Mouse (Mus musculus): ENCODE data around the gene Srcap. TPM values are rescaled to one million over a fixed set of nuclear protein-coding genes. Genes with fewer than 3 reads are reported as not detected.

Srcap gene
- polyA plus RNA-seq, 1 experiment from 2014 or later: 18.4 TPM

DNA sequence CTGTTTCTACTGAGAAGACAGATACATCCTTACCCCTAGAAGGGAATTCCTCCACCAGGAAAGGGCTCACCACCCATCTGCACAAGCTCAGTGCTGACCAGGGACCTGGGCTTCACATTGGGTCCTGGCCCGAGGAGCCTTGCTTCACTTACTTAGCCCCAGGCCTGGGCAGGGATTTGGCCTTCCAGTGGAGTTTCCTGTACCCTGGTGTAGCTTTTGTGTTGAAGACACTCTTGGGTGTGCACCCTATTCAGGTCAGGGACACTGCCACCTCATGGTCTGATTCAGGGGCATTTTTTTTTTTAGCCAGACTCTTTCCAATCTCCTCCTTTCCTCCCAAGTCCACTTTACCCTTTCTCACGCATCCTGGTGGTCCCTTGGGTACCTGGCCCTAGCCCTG lies 91.1 kb downstream of the Srcap start:
- Histone ChIP-seq H3K27ac (ENCODE audit: low read length) (no peak overlapping the region), H3K4me2 (ENCODE audit: low read depth, low read length) (no peak overlapping the region), H3K9me3 (ENCODE audit: control insufficient read depth, low read length) (no peaks in the 10 kb centered on the region), H3K4me1 (ENCODE audit: control insufficient read depth, insufficient read depth, low read length) (no peaks in the 10 kb centered on the region), H3K27me3 (replicated peaks; ENCODE audit: control insufficient read depth, insufficient read depth, low read length) (no peaks in the 10 kb centered on the region), H3K9ac (ENCODE audit: low read depth, low read length) (no peak overlapping the region), H3K4me3 (ENCODE audit: low read length) (no peak overlapping the region), H3K36me3 (ENCODE audit: control insufficient read depth, insufficient read depth, low read length) (peaks cover 19% of the 10 kb centered on the region; the same call in 1 of the 2 replicates)
- ATAC-seq: no peak
- WGBS: 92% methylated on average over 2 of the region's 2 CpGs

- 87% methylated on average over 10 of the region's 10 CpGs for WGBS
- Histone ChIP-seq H3K4me2 (ENCODE audit: low read depth, low read length) (no peak overlapping the region), H3K27me3 (replicated peaks; ENCODE audit: control insufficient read depth, insufficient read depth, low read length) (no peaks in the 10 kb centered on the region), H3K36me3 (ENCODE audit: control insufficient read depth, insufficient read depth, low read length) (peaks cover 17% of the 10 kb centered on the region; the same call in 1 of the 2 replicates), H3K4me3 (ENCODE audit: low read length) (no peak overlapping the region), H3K27ac (ENCODE audit: low read length) (no peak overlapping the region), H3K9ac (ENCODE audit: low read depth, low read length) (no peak overlapping the region), H3K4me1 (ENCODE audit: control insufficient read depth, insufficient read depth, low read length) (no peaks in the 10 kb centered on the region), H3K9me3 (ENCODE audit: control insufficient read depth, low read length) (no peaks in the 10 kb centered on the region)
- ATAC-seq: no peak
Observed at GRCm38 (mm10) chr7:127604256-127604655, 92.5 kb downstream of the Srcap start.

- Histone ChIP-seq H3K9ac (ENCODE audit: low read depth, low read length) (no peak overlapping the region), H3K36me3 (ENCODE audit: control insufficient read depth, insufficient read depth, low read length) (peaks cover 29% of the 10 kb centered on the region), H3K27me3 (replicated peaks; ENCODE audit: control insufficient read depth, insufficient read depth, low read length) (no peaks in the 10 kb centered on the region), H3K27ac (ENCODE audit: low read length) (no peak overlapping the region), H3K4me3 (ENCODE audit: low read length) (no peak overlapping the region), H3K9me3 (ENCODE audit: control insufficient read depth, low read length) (no peaks in the 10 kb centered on the region), H3K4me2 (ENCODE audit: low read depth, low read length) (no peak overlapping the region), H3K4me1 (ENCODE audit: control insufficient read depth, insufficient read depth, low read length) (no peaks in the 10 kb centered on the region)
- ATAC-seq: no peak
- WGBS: 80% methylated on average over 6 of the region's 6 CpGs
Observed at GRCm38 (mm10) chr7:127607150-127607549, 95.4 kb downstream of the Srcap start.

Small RNAs within 50 kb of the gene (microRNA-seq; reads per million reads assigned to microRNA genes)
- gene Gm47278: not detected
- gene Mir7060: 0.68 reads per million

Other genes with a start within 250 kb of the Srcap start
- 187 and 224 TPM in 2 replicates for gene Sephs2, start 237.9 kb upstream of the Srcap start, polyA plus RNA-seq (2015; fragmentation: Nextera tagmentation; extraction: Ambion mirVana)
- 2.4 and 2.8 TPM in 2 replicates for gene Itgal, start 215.7 kb upstream of the Srcap start, polyA plus RNA-seq (2015; fragmentation: Nextera tagmentation; extraction: Ambion mirVana)
- gene Zfp768, start 166.4 kb upstream of the Srcap start, polyA plus RNA-seq (2015; fragmentation: Nextera tagmentation; extraction: Ambion mirVana): 21.9 and 23.4 TPM in 2 replicates
- 11.7 and 13.6 TPM in 2 replicates for gene Zfp747, start 135.9 kb upstream of the Srcap start, polyA plus RNA-seq (2015; fragmentation: Nextera tagmentation; extraction: Ambion mirVana)
- gene 9130019O22Rik, start 124.8 kb upstream of the Srcap start, polyA plus RNA-seq (2015; fragmentation: Nextera tagmentation; extraction: Ambion mirVana): 6.9 and 7.2 TPM in 2 replicates
- gene E430018J23Rik, start 118.4 kb upstream of the Srcap start, polyA plus RNA-seq (2015; fragmentation: Nextera tagmentation; extraction: Ambion mirVana): 8.2 and 10.2 TPM in 2 replicates
- 8.5 TPM in 2 replicates for gene Zfp764, start 105.2 kb upstream of the Srcap start, polyA plus RNA-seq (2015; fragmentation: Nextera tagmentation; extraction: Ambion mirVana)
- gene Zfp688, start 89.9 kb upstream of the Srcap start, polyA plus RNA-seq (2015; fragmentation: Nextera tagmentation; extraction: Ambion mirVana): 20.8 and 23.4 TPM in 2 replicates
- gene Zfp689, start 62.8 kb upstream of the Srcap start, polyA plus RNA-seq (2015; fragmentation: Nextera tagmentation; extraction: Ambion mirVana): 4.5 and 5.9 TPM in 2 replicates
- gene Prr14, start 52.4 kb upstream of the Srcap start, polyA plus RNA-seq (2015; fragmentation: Nextera tagmentation; extraction: Ambion mirVana): 36.2 and 39.8 TPM in 2 replicates
- 8.0 and 8.9 TPM in 2 replicates for gene Fbrs, start 32.8 kb upstream of the Srcap start, polyA plus RNA-seq (2015; fragmentation: Nextera tagmentation; extraction: Ambion mirVana)
- gene Gm42715, start 7.6 kb downstream of the Srcap start, polyA plus RNA-seq (2015; fragmentation: Nextera tagmentation; extraction: Ambion mirVana): 10.8 and 11.3 TPM in 2 replicates
- 5.1 and 7.7 TPM in 2 replicates for gene Tmem265, start 49.4 kb downstream of the Srcap start, polyA plus RNA-seq (2015; fragmentation: Nextera tagmentation; extraction: Ambion mirVana)
- gene Phkg2, start 61.4 kb downstream of the Srcap start, polyA plus RNA-seq (2015; fragmentation: Nextera tagmentation; extraction: Ambion mirVana): 35.7 and 37.7 TPM in 2 replicates
- gene Ccdc189, start 76.6 kb downstream of the Srcap start, polyA plus RNA-seq (2015; fragmentation: Nextera tagmentation; extraction: Ambion mirVana): 4.8 and 5.2 TPM in 2 replicates
- gene Rnf40, start 76.8 kb downstream of the Srcap start, polyA plus RNA-seq (2015; fragmentation: Nextera tagmentation; extraction: Ambion mirVana): 34.3 and 35.2 TPM in 2 replicates
- gene Zfp629, start 103.8 kb downstream of the Srcap start, polyA plus RNA-seq (2015; fragmentation: Nextera tagmentation; extraction: Ambion mirVana): 7.9 and 8.5 TPM in 2 replicates
- gene Bcl7c, start 196.9 kb downstream of the Srcap start, polyA plus RNA-seq (2015; fragmentation: Nextera tagmentation; extraction: Ambion mirVana): 24.9 and 34.5 TPM in 2 replicates
- gene Ctf1, start 200.8 kb downstream of the Srcap start, polyA plus RNA-seq (2015; fragmentation: Nextera tagmentation; extraction: Ambion mirVana): 5.2 and 6.5 TPM in 2 replicates
- 0.07 and 0.12 TPM in 2 replicates for gene Ctf2, start 220.2 kb downstream of the Srcap start, polyA plus RNA-seq (2015; fragmentation: Nextera tagmentation; extraction: Ambion mirVana)
- 1.9 and 2.4 TPM in 2 replicates for gene Fbxl19, start 232.6 kb downstream of the Srcap start, polyA plus RNA-seq (2015; fragmentation: Nextera tagmentation; extraction: Ambion mirVana)

All from intestine, embryonic 16.5 days (tissue).